Mouse (Mus musculus): Measurements from ENCODE around the gene Shpk.

DNA sequence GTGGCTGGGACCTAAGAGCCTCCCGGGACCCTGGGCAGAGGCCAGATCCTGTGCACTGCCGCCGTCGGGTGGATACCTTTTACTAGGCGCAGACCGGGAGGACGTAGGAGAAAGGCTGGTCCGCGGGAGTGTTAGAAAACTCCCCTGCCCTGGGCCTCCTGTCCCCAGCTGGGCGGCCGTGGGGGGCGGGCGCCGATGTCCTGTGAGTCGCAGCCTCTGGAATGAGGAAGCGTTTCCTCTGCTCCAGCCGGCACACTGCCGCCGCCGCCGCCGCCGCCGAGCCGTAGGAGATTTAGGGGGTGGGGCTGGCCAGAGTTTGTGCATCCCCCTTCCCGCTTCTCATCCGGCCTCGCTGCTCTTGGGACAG, 21.8 kb upstream of the Shpk start:
- TF ChIP-seq CTCF (IDR thresholded peaks at IDR 0.05; ENCODE audit: low read depth) = no peak
- TF ChIP-seq EP300 (optimal IDR thresholded peaks at IDR 0.05) = no peak
